Mouse (Mus musculus): Measurements from ENCODE around the gene Pcp2.

- TF ChIP-seq CTCF (IDR thresholded peaks at IDR 0.05; ENCODE audit: extremely low read depth, insufficient read depth, insufficient read length, insufficient replicate concordance) (no peak), POLR2A (IDR thresholded peaks at IDR 0.05; ENCODE audit: low read depth, low read length) (no peak)
These were observed 22.2 kb upstream of the Pcp2 start for GRCm38 (mm10) chr8:3647561-3647960.
